Mouse (Mus musculus): Measurements from ENCODE around the gene Abca15. TPM values are rescaled to one million over a fixed set of nuclear protein-coding genes. Genes with fewer than 3 reads are reported as not detected.

Gene Abca15
- total and polyA plus RNA-seq, 2 experiments from 2014 or later: not detected

- H3K9me3 ChIP-seq (ENCODE audit: low read length): no peaks in the 10 kb centered on the region
- DNase-seq: no peak
- WGBS: 78% methylated on average over 10 of the region's 10 CpGs
- ATAC-seq: no peak
- H3K36me3 ChIP-seq (ENCODE audit: insufficient read depth): no peaks in the 10 kb centered on the region
- H3K27me3 ChIP-seq (ENCODE audit: insufficient read depth, low read length): no peaks in the 10 kb centered on the region
- H3K27ac ChIP-seq (ENCODE audit: low read depth, low read length): no peak within 1 kb of the TSS
- H3K4me1 ChIP-seq (ENCODE audit: insufficient read depth): no peaks in the 10 kb centered on the region
- TF ChIP-seq CTCF (IDR thresholded peaks at IDR 0.05; ENCODE audit: low read depth): no peak
- no peak within 1 kb of the TSS for H3K4me2 ChIP-seq (ENCODE audit: low read depth)
- no peak within 1 kb of the TSS for H3K9ac ChIP-seq
- H3K4me3 ChIP-seq (ENCODE audit: low read depth, low read length): no peak within 1 kb of the TSS
Measured at GRCm38 (mm10) chr7:120409447-120409846, 81.0 kb downstream of the Abca15 start, which contains the start of gene Abca16. Gene Abca16, plus strand, starts transcription at chr7:120409647.

GRCm38 (mm10) chr7:120412391-120412790 lies 83.9 kb downstream of the Abca15 start:
- no peak overlapping the region for H3K9ac ChIP-seq
- no peaks in the 10 kb centered on the region for H3K4me1 ChIP-seq (ENCODE audit: insufficient read depth)
- H3K27ac ChIP-seq (ENCODE audit: low read depth, low read length): no peak overlapping the region
- no peak overlapping the region for H3K4me3 ChIP-seq (ENCODE audit: low read depth, low read length)
- no peaks in the 10 kb centered on the region for H3K9me3 ChIP-seq (ENCODE audit: low read length)
- WGBS: 86% methylated on average over 1 of the region's 1 CpGs
- no peak for DNase-seq
- no peaks in the 10 kb centered on the region for H3K36me3 ChIP-seq (ENCODE audit: insufficient read depth)
- H3K4me2 ChIP-seq (ENCODE audit: low read depth): no peak overlapping the region
- no peak for ATAC-seq
- no peaks in the 10 kb centered on the region for H3K27me3 ChIP-seq (ENCODE audit: insufficient read depth, low read length)
- TF ChIP-seq CTCF (IDR thresholded peaks at IDR 0.05; ENCODE audit: low read depth): no peak

DNA sequence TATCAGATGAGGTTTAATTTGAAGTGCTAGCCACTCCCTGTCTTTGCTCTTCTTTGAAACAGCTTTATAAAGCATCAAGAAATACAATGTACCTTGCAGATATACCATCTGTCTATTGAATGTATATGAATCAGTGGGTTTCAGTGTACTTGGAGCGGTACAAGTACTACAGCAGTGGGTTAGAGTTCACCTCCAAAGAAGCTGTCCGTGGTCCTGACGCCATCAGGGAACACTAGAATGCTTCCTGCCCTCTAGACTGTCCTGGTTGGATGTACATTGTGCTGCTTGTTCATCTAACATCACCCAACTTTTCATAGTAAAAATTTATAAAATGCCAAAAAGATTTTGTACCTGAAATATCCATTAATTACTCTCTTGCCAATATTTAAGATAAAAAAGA lies 98.2 kb downstream of the Abca15 start:
- ATAC-seq: no peak
- no peaks in the 10 kb centered on the region for H3K36me3 ChIP-seq (ENCODE audit: insufficient read depth)
- no peaks in the 10 kb centered on the region for H3K9me3 ChIP-seq (ENCODE audit: low read length)
- H3K4me1 ChIP-seq (ENCODE audit: insufficient read depth): no peaks in the 10 kb centered on the region
- no peak overlapping the region for H3K4me2 ChIP-seq (ENCODE audit: low read depth)
- no peak overlapping the region for H3K27ac ChIP-seq (ENCODE audit: low read depth, low read length)
- DNase-seq: no peak
- no peak overlapping the region for H3K4me3 ChIP-seq (ENCODE audit: low read depth, low read length)
- no peak for TF ChIP-seq CTCF (IDR thresholded peaks at IDR 0.05; ENCODE audit: low read depth)
- no peak overlapping the region for H3K9ac ChIP-seq
- H3K27me3 ChIP-seq (ENCODE audit: insufficient read depth, low read length): no peaks in the 10 kb centered on the region
- WGBS: 26% methylated on average over 3 of the region's 3 CpGs

DNA sequence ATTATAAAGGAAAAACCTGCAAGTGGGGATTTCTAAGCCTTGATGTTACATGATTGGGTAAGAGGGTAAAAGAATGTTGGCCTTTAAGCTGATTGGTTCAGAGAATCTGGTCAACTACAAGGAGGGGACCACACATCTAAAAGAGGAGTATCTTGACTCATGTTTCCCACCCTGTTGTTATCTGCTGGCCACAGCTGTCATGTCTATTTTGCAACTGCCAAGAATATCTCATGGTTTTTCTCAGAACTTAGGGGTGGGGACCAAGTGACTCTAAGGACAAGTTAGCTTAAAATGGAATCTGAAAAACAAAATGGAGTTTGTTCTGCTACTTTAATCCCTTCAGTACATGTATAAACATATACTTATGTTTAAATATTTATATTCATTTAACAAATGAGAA lies 103.0 kb downstream of the Abca15 start:
- no peak overlapping the region for H3K4me2 ChIP-seq (ENCODE audit: low read depth)
- H3K4me3 ChIP-seq (ENCODE audit: low read depth, low read length): no peak overlapping the region
- H3K27ac ChIP-seq (ENCODE audit: low read depth, low read length): no peak overlapping the region
- H3K36me3 ChIP-seq (ENCODE audit: insufficient read depth): no peaks in the 10 kb centered on the region
- H3K9ac ChIP-seq: no peak overlapping the region
- DNase-seq (no peak), ATAC-seq (no peak)
- no peaks in the 10 kb centered on the region for H3K4me1 ChIP-seq (ENCODE audit: insufficient read depth)
- H3K9me3 ChIP-seq (ENCODE audit: low read length): no peaks in the 10 kb centered on the region
- no peaks in the 10 kb centered on the region for H3K27me3 ChIP-seq (ENCODE audit: insufficient read depth, low read length)
- TF ChIP-seq CTCF (IDR thresholded peaks at IDR 0.05; ENCODE audit: low read depth): no peak

Other genes starting within 250 kb of the Abca15 start
- gene Dnah3, start 233.4 kb upstream of the Abca15 start, total RNA-seq (2014; rRNA removed): 0.81 and 1.5 TPM in 2 replicates
- 0.15 and 0.25 TPM in 2 replicates for gene Dnah3, start 233.4 kb upstream of the Abca15 start, polyA plus RNA-seq (2015; fragmentation: Nextera tagmentation; extraction: Ambion mirVana)
- 12.6 and 14.6 TPM in 2 replicates for gene Tmem159, start 226.3 kb upstream of the Abca15 start, total RNA-seq (2014; rRNA removed)
- 12.2 and 17.4 TPM in 2 replicates for gene Tmem159, start 226.3 kb upstream of the Abca15 start, polyA plus RNA-seq (2015; fragmentation: Nextera tagmentation; extraction: Ambion mirVana)
- gene Zp2, start 183.4 kb upstream of the Abca15 start, total RNA-seq (2014; rRNA removed): 1.5 TPM in 1 of 2 replicates, not detected in the other
- gene Zp2, start 183.4 kb upstream of the Abca15 start, polyA plus RNA-seq (2015; fragmentation: Nextera tagmentation; extraction: Ambion mirVana): 0.08 and 0.19 TPM in 2 replicates
- gene Anks4b, start 154.8 kb upstream of the Abca15 start, total RNA-seq (2014; rRNA removed): 0.15 TPM in 1 of 2 replicates, not detected in the other
- gene Anks4b, start 154.8 kb upstream of the Abca15 start, polyA plus RNA-seq (2015; fragmentation: Nextera tagmentation; extraction: Ambion mirVana): 0.04 TPM in 1 of 2 replicates, not detected in the other
- gene Crym, start 126.6 kb upstream of the Abca15 start, total RNA-seq (2014; rRNA removed): 133 and 144 TPM in 2 replicates
- gene Crym, start 126.6 kb upstream of the Abca15 start, polyA plus RNA-seq (2015; fragmentation: Nextera tagmentation; extraction: Ambion mirVana): 127 and 171 TPM in 2 replicates
- gene Abca14, start 124.7 kb upstream of the Abca15 start, total RNA-seq (2014; rRNA removed): 0.24 TPM in 1 of 2 replicates, not detected in the other
- gene Abca14, start 124.7 kb upstream of the Abca15 start, polyA plus RNA-seq (2015; fragmentation: Nextera tagmentation; extraction: Ambion mirVana): not detected in 2 replicates
- gene Abca16, start 81.0 kb downstream of the Abca15 start, total RNA-seq (2014; rRNA removed): not detected in 2 replicates
- gene Abca16, start 81.0 kb downstream of the Abca15 start, polyA plus RNA-seq (2015; fragmentation: Nextera tagmentation; extraction: Ambion mirVana): not detected in 2 replicates